Mouse (Mus musculus) myocyte (in vitro differentiated cells): ENCODE measurements around the gene Mfrp.

Source experiments
- CEBPB ChIP-seq: IDR thresholded peaks from 2 replicates; pipeline ENCODE4 v1.6.1; 2011; ENCODE audit warnings: mild to moderate bottlenecking, moderate library complexity; ENCODE audit not compliant: poor library complexity, insufficient read depth, severe bottlenecking
- E2F4 ChIP-seq: IDR thresholded peaks from one replicate; pipeline ENCODE4 v1.6.1; 2011; ENCODE audit warnings: mild to moderate bottlenecking, control low read depth, moderate library complexity; ENCODE audit not compliant: insufficient read depth
- MAX ChIP-seq: IDR thresholded peaks from one replicate; pipeline ENCODE4 v1.6.1; 2011; ENCODE audit warnings: low read depth, mild to moderate bottlenecking, control low read depth
- MYOG ChIP-seq, 3 experiments: IDR thresholded peaks; one replicate each; pipeline ENCODE4 v1.6.1; 2011; ENCODE audit warnings: control low read depth in 2 of 3, low read depth in 2 of 3, mild to moderate bottlenecking in 2 of 3; ENCODE audit not compliant: insufficient read length in 2 of 3, control insufficient read depth in 1 of 3, insufficient read depth in 1 of 3
- POLR2A ChIP-seq: IDR thresholded peaks from one replicate; pipeline ENCODE4 v1.6.1; 2011; ENCODE audit warnings: low read depth, mild to moderate bottlenecking, control low read depth, moderate library complexity; ENCODE audit not compliant: insufficient read length
- POLR2AphosphoS2 ChIP-seq: IDR thresholded peaks from one replicate; pipeline ENCODE4 v1.6.1; 2011; ENCODE audit warnings: low read depth, control low read depth; ENCODE audit not compliant: insufficient read length
- SRF ChIP-seq: IDR thresholded peaks from one replicate; pipeline ENCODE4 v1.6.1; 2011; ENCODE audit warnings: low read depth; ENCODE audit not compliant: control insufficient read depth, insufficient read length
- TCF12 ChIP-seq: IDR thresholded peaks from one replicate; pipeline ENCODE4 v1.6.1; 2011; ENCODE audit warnings: mild to moderate bottlenecking, control low read depth; ENCODE audit not compliant: poor library complexity, insufficient read depth, severe bottlenecking
- USF1 ChIP-seq: IDR thresholded peaks from one replicate; pipeline ENCODE4 v1.6.1; 2011; ENCODE audit warnings: low read depth, mild to moderate bottlenecking, control low read depth, moderate library complexity

DNA sequence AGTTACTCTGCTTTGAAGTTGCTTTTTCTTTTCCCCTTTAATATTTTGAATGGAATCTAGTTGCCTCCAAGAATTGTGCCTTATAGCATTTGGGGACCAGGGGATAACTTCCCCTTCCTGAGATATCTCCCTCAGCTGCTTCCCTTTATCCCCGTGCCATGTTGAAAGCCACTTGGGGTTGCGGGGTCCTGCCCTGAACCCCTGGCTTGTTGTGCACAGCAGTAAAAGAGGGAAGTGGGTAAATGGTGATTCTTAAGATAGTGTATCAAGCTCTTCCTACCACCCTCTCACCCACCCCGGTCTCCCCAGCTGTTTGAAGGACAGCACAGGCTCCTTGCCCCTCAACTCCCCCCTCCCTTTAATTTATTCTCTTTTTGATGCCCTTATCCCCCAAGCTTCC is 6.8 kb upstream of the Mfrp start:
- no peak for TF ChIP-seq MYOG (IDR thresholded peaks at IDR 0.05; ENCODE audit: control insufficient read depth in 1 of 3, insufficient read depth in 1 of 3, insufficient read length in 2 of 3, low read depth in 2 of 3)
- TF ChIP-seq POLR2AphosphoS2, result no peak
- TF ChIP-seq POLR2A, result no peak
- no peak for TF ChIP-seq E2F4
- no peak for TF ChIP-seq CEBPB
- TF ChIP-seq MAX, result no peak
- TF ChIP-seq USF1, result no peak
- no peak for TF ChIP-seq SRF
- TF ChIP-seq TCF12, result no peak
